Comparison of ENCODE assay signal across 8 mouse cellular contexts in genomic region chr13:55535796-55536193, GRCm38 (mm10). TPM values are rescaled to one million over a fixed set of nuclear protein-coding genes. Genes with fewer than 3 reads are reported as not detected.
DNase-seq lines count a peak whose midpoint lies in the region; ATAC-seq and TF ChIP-seq lines count a peak whose summit lies in the region.

No protein-coding gene starts in this region.

- H3K4me2 ChIP-seq in limb, embryonic 14.5 days (replicated peaks; ENCODE audit: low read depth, low read length, severe bottlenecking), result peak overlapping the region; percentile 63
- H3K4me2 ChIP-seq in stomach, embryonic 16.5 days (ENCODE audit: low read depth, low read length), result peak overlapping the region; percentile 86

- peaks cover 9% of the 10 kb centered on the region for H3K4me1 ChIP-seq in testis, adult 2 months (ENCODE audit: control insufficient read depth, insufficient read depth, low read length)
- peaks cover 6% of the 10 kb centered on the region; the same call in 1 of the 2 replicates for H3K4me1 ChIP-seq in limb, embryonic 14.5 days (ENCODE audit: control insufficient read depth, insufficient read depth, low read length)
- peaks cover 12% of the 10 kb centered on the region for H3K4me1 ChIP-seq in stomach, embryonic 16.5 days (ENCODE audit: control insufficient read depth, insufficient read depth, low read length)

- no peaks in the 10 kb centered on the region for H3K27me3 ChIP-seq in testis, adult 2 months (ENCODE audit: control insufficient read depth, insufficient read depth, low read length)
- no peaks in the 10 kb centered on the region for H3K27me3 ChIP-seq in limb, embryonic 14.5 days (ENCODE audit: control insufficient read depth, insufficient read depth, low read length)
- H3K27me3 ChIP-seq in stomach, embryonic 16.5 days (ENCODE audit: control insufficient read depth, insufficient read depth, low read length), result no peaks in the 10 kb centered on the region

- no peaks in the 10 kb centered on the region for H3K9me3 ChIP-seq in limb, embryonic 14.5 days (ENCODE audit: control insufficient read depth, low read length)
- no peaks in the 10 kb centered on the region for H3K9me3 ChIP-seq in stomach, embryonic 16.5 days (replicated peaks; ENCODE audit: control insufficient read depth, low read length)

- no peak for ATAC-seq in limb, embryonic 14.5 days (ENCODE audit: low FRiP score, low read depth)
- ATAC-seq in stomach, embryonic 16.5 days (ENCODE audit: insufficient read depth, low FRiP score), result no peak

- TF ChIP-seq CTCF in testis, adult 2 months (IDR thresholded peaks at IDR 0.05; ENCODE audit: control insufficient read depth, insufficient read depth, insufficient replicate concordance, low read depth, low read length), result no peak

- peak; percentile 67 for DNase-seq in cerebellum, adult 11-12 months
- DNase-seq in cerebellum, adult 9-11 months, result no peak
- no peak for DNase-seq in testis, postnatal 10 days (ENCODE audit: low spot score)
- DNase-seq in limb, embryonic 14.5 days (ENCODE audit: low spot score), result no peak
- no peak for DNase-seq in B cell, adult 2 months
- no peak for DNase-seq in spleen, postnatal 10 days (ENCODE audit: low spot score in 2 of 2)

- WGBS in limb, embryonic 14.5 days, result 17% methylated on average over 17 of the region's 17 CpGs
- 13% methylated on average over 17 of the region's 17 CpGs for WGBS in stomach, embryonic 16.5 days

- TF ChIP-seq POLR2A in testis, adult 2 months (IDR thresholded peaks at IDR 0.05; ENCODE audit: control insufficient read depth, low read depth, low read length), result no peak
- TF ChIP-seq POLR2A in limb, embryonic 14.5 days (IDR thresholded peaks at IDR 0.05; ENCODE audit: borderline replicate concordance, extremely low read depth, insufficient read depth, insufficient read length), result no peak

- H3K9ac ChIP-seq in limb, embryonic 14.5 days (ENCODE audit: low read depth, low read length, severe bottlenecking), result peak overlapping the region; percentile 72
- H3K9ac ChIP-seq in stomach, embryonic 16.5 days (ENCODE audit: low read length), result peak overlapping the region; percentile 84

- H3K4me3 ChIP-seq in testis, adult 2 months (ENCODE audit: control insufficient read depth, low read depth, low read length), result peak overlapping the region; percentile 92
- H3K4me3 ChIP-seq in limb, embryonic 14.5 days (replicated peaks; ENCODE audit: low read length), result peak overlapping the region; percentile 88
- H3K4me3 ChIP-seq in stomach, embryonic 16.5 days (replicated peaks; ENCODE audit: low read length), result peak overlapping the region; percentile 95

- peaks cover 3% of the 10 kb centered on the region for H3K36me3 ChIP-seq in testis, adult 2 months (ENCODE audit: control insufficient read depth, insufficient read depth, low read length)
- peaks cover 76% of the 10 kb centered on the region for H3K36me3 ChIP-seq in limb, embryonic 14.5 days (ENCODE audit: control insufficient read depth, insufficient read depth, low read length)
- H3K36me3 ChIP-seq in stomach, embryonic 16.5 days (ENCODE audit: control insufficient read depth, insufficient read depth, low read length), result peaks cover 27% of the 10 kb centered on the region

- H3K27ac ChIP-seq in testis, adult 2 months (ENCODE audit: control insufficient read depth, insufficient read depth, low read depth, low read length), result peak overlapping the region; percentile 80
- H3K27ac ChIP-seq in limb, embryonic 14.5 days (replicated peaks; ENCODE audit: low read depth, low read length), result no peak overlapping the region
- peak overlapping the region; percentile 42; the same call in 1 of the 2 replicates for H3K27ac ChIP-seq in stomach, embryonic 16.5 days (ENCODE audit: low read length)

RNA-seq across cellular contexts. Expression of gene Ddx41, which starts 0.7 kb away (rescaled TPM):
- 52.0 and 58.5 TPM in 2 replicates for polyA plus RNA-seq in testis, adult 2 months (2012; rRNA removed)
- polyA plus RNA-seq in limb, embryonic 14.5 days (2012; rRNA removed), result 89.3 and 92.6 TPM in 2 replicates
- polyA plus RNA-seq in limb, embryonic 14.5 days (2014; fragmentation: Nextera tagmentation; extraction: Ambion mirVana), result 59.9 and 61.6 TPM in 2 replicates
- polyA plus RNA-seq in stomach, embryonic 16.5 days (2015; fragmentation: Nextera tagmentation; extraction: Ambion mirVana), result 52.5 and 53.4 TPM in 2 replicates

RNA-seq across cellular contexts. Expression of gene Dok3, which starts 6.7 kb away (rescaled TPM):
- polyA plus RNA-seq in testis, adult 2 months (2012; rRNA removed), result 2.3 TPM in 2 replicates
- polyA plus RNA-seq in limb, embryonic 14.5 days (2012; rRNA removed), result 9.1 and 9.8 TPM in 2 replicates
- polyA plus RNA-seq in limb, embryonic 14.5 days (2014; fragmentation: Nextera tagmentation; extraction: Ambion mirVana), result 2.4 and 4.4 TPM in 2 replicates
- polyA plus RNA-seq in stomach, embryonic 16.5 days (2015; fragmentation: Nextera tagmentation; extraction: Ambion mirVana), result 4.7 and 4.9 TPM in 2 replicates

RNA-seq across cellular contexts. Expression of gene Pdlim7, which starts 22.3 kb away (rescaled TPM):
- 7.6 and 14.5 TPM in 2 replicates for polyA plus RNA-seq in testis, adult 2 months (2012; rRNA removed)
- polyA plus RNA-seq in limb, embryonic 14.5 days (2012; rRNA removed), result 137 and 192 TPM in 2 replicates
- polyA plus RNA-seq in limb, embryonic 14.5 days (2014; fragmentation: Nextera tagmentation; extraction: Ambion mirVana), result 148 and 162 TPM in 2 replicates
- polyA plus RNA-seq in stomach, embryonic 16.5 days (2015; fragmentation: Nextera tagmentation; extraction: Ambion mirVana), result 240 and 243 TPM in 2 replicates

RNA-seq across cellular contexts. Expression of gene Fam193b, which starts 35.1 kb away (rescaled TPM):
- polyA plus RNA-seq in testis, adult 2 months (2012; rRNA removed), result 28.5 and 28.8 TPM in 2 replicates
- 140 and 159 TPM in 2 replicates for polyA plus RNA-seq in limb, embryonic 14.5 days (2012; rRNA removed)
- polyA plus RNA-seq in limb, embryonic 14.5 days (2014; fragmentation: Nextera tagmentation; extraction: Ambion mirVana), result 35.9 and 40.7 TPM in 2 replicates
- 26.1 and 30.1 TPM in 2 replicates for polyA plus RNA-seq in stomach, embryonic 16.5 days (2015; fragmentation: Nextera tagmentation; extraction: Ambion mirVana)

RNA-seq across cellular contexts. Expression of gene Tmed9, which starts 37.7 kb away (rescaled TPM):
- 35.4 and 36.5 TPM in 2 replicates for polyA plus RNA-seq in testis, adult 2 months (2012; rRNA removed)
- 182 and 228 TPM in 2 replicates for polyA plus RNA-seq in limb, embryonic 14.5 days (2012; rRNA removed)
- 78.6 and 83.0 TPM in 2 replicates for polyA plus RNA-seq in limb, embryonic 14.5 days (2014; fragmentation: Nextera tagmentation; extraction: Ambion mirVana)
- 162 and 167 TPM in 2 replicates for polyA plus RNA-seq in stomach, embryonic 16.5 days (2015; fragmentation: Nextera tagmentation; extraction: Ambion mirVana)
